Mouse (Mus musculus) small intestine, adult 2 months (tissue): ENCODE measurements around the gene Prkd2.

Experiments
- CTCF ChIP-seq: fragments of 200-500 bp; IDR thresholded peaks from 2 replicates; pipeline ENCODE4 v1.5.1; 2012; ENCODE audit warnings: low read depth, mild to moderate bottlenecking, control low read depth, inconsistent platforms, low read length, moderate library complexity, mixed read lengths; ENCODE audit not compliant: insufficient replicate concordance, insufficient read length; ENCODE audit errors: extremely low read depth
- POLR2A ChIP-seq: fragments of 200-500 bp; IDR thresholded peaks from 2 replicates; pipeline ENCODE4 v1.6.1; 2012; ENCODE audit warnings: low read depth, mild to moderate bottlenecking, control low read depth, inconsistent platforms, low read length, moderate library complexity

DNA sequence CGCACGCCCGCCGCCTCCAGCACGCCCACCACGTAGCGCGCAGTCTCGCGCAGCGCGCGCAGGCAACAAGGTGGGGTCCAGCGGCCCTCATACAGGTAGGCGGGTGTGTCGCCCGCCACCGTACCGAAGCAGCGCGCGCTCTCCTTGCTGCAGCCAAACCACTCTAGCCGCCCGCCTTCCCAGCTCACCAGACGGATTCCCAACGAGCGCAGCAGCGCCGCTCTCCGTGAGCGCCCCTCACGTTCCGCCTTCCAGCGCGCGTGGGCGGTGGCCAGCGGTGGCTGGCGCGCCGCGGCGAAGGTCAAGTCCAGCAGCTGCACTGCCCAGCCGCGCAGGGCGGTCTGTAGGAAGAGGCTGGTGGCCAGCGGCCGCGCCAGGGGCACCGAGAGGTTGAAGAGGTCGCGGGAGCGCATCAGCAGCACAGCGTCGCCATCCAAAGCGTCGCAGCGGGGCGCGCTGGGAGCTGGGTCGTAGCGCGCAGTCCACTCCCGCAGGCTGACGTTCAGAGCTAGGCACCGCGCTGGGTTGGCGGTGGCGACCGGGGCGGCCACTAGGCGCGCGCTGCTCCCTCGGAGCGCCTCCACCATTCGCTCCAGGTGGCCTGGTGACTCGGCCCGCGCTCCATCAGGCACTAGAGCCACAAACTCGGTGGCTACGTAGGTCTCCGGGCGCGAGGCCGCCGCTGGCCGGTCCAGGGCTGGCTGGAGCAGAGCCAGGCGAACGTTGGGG, 31.6 kb upstream of the Prkd2 start:
- TF ChIP-seq CTCF (no peak), POLR2A (no peak)
